Mouse (Mus musculus) granulocyte monocyte progenitor cell, adult 5-6 weeks (primary cell): ENCODE results near the gene Sox13. TPM values are rescaled to one million over a fixed set of nuclear protein-coding genes. Genes with fewer than 3 reads are reported as not detected.

Experiments used
- ATAC-seq: replicated peaks from 2 replicates; pipeline ENCODE4 v1.8.0; 2016; ENCODE audit warnings: mild to moderate bottlenecking, moderate TSS enrichment, inconsistent platforms; ENCODE audit not compliant: poor library complexity, severe bottlenecking
- total RNA-seq, 2 experiments: library from RNA; stranded (forward) in 1 of 2; stranded (reverse) in 1 of 2; fragments of 200-712, 200-1000 nt in 1 of 2; fragments of >200 nt in 1 of 2; fragmentation: Nextera tagmentation in 1 of 2; gene quantifications; 2 replicates each; pipeline ENCODE4 v1.2.3; 2014 to 2017

Sox13 gene
- total RNA-seq, 2 experiments from 2014 or later, result 4.2 to 4.8 TPM

DNA sequence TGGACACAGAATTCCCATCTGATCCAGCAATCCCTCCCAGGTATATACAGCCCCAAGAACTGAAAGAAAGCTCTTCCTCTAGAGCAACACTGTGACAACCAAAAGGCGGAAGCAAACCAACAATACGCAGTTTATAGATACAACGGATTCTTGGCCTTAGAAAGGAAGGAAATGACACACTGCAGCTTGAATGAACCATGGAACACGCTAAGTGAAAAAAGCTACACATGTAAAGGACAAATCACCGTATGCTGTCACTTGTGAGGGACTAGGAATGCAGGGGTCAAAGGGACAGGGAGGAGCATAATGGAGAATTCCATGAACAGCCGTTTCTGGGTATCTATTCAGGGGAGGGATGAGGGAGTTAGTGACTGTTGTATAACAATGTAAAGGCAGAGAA, 16.7 kb downstream of the Sox13 start:
- no peak for ATAC-seq

DNA sequence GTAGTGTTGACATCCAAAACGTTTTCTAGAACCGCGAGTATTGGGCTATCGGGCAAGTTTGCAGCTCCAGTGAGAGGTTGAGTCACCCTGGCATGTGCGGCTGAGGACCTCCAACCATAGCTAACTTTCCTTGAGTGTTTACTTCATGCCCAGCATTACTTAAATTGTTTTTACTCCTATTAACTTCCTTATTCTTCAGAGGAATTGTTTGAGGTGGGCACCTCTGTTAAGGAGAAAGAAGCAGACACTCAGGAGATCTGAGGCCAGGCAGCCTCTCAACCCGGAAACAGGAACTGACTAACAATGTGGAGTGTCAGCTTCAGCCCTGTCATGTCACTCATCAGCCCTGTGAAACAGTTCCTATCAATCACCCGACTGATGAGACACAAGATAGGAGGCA, 17.6 kb downstream of the Sox13 start:
- peak; percentile 33 for ATAC-seq

DNA sequence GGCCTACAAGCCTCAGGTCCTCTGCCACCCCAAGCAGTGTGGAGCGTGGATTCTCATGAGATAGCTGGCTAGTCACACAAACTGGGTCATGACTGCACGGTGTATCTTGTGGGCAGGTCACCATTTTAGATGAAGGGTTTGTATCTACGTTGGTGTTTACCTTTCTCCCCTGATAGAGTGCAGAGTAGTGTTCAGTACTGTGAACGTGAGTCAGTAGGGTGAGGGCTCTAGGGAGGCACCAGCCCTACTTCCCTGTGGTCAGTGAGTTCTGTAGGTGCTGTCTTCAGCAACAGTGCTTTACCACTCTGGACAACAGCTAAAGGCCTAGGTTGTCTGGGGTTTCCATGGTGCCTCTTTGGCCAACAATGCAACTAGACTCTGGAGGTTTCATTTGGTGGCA, 20.2 kb downstream of the Sox13 start:
- ATAC-seq, result no peak

DNA sequence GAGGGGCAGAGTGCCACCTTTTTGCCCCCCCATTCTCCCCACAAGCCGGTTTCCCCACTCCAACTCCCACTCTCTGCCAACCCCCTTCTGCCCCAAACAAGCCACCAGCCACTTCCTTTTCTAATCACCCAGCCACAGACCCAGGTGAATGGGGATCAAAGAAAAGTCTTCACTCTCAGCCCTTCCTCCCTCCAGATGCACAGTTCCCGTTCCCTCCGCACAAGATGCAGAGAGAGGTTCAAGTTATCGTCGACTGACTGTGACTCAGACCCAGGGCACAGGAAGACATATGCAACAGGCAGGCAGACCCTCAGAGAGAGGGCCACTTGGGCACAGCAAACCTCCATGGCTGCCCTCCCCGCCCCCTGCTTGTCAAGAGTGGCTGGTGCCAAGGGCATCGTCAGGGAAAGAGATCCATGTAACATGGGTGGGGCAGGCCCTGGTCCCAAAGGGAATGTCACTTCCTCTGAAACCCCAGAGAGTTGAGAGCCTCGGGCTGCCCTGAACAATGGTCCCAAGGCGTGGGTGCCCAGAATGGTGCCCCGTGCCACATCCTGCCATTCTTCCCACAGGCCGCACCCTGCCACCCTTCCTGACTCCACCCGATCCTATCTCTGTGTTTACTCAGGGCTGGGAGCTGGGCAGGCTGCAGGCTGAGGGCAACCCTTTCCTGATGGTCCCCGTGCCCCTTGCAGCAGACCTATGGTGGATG, 24.0 kb downstream of the Sox13 start:
- ATAC-seq, result peak; percentile 27

DNA sequence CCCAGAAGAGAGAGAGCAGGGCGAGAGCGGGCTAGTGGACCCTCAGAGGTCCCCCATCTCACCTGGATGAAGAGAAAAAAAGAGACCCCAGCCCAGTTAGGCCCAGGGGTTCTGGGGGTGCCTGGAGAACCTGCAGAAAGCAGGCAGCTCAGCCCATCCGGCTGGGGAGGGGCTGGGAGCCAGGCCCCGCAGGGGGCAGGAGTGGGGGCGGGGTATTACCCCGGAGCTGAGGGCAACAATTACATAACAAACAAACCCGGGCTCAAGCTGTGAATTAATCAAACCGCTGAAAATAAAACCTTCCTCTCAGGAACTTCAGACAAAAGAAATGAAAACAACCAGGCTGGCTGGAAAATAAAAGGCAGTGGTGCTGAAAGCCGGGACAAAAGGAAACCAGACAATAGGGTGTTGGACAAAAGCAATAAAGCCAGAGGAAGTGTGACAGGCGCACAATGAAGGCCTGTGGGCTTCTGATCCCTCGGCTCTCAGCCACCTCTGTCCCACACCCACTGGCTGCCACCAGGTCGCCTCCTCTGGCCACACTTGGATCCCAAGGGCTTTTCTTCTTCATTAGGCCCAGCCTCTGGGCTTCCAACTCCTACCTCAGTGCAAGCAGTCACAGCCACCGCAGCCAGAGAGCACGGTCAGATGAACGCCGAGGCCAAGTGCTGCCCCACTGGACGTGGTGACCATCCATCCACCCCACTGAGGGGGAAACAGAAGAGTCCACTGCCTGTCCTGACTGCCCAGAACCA, 26.5 kb downstream of the Sox13 start:
- ATAC-seq, result no peak

DNA sequence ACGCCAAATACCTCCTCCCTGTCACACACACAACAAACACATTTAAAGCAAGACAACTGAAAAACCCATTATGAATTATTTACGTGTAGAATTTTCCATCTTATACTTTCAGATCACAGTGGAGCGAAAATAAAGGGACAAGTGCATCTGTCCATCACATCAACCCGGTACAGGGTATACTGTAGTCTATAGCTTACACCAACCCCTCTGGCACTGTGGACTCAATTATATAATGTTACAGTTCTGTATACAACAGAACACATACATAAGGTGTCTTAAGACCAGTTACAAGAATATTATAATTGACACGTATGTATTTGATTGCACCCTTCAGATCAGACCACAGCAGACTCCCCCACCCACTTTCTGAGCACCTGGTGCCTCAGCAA, 27.1 kb downstream of the Sox13 start:
- no peak for ATAC-seq

DNA sequence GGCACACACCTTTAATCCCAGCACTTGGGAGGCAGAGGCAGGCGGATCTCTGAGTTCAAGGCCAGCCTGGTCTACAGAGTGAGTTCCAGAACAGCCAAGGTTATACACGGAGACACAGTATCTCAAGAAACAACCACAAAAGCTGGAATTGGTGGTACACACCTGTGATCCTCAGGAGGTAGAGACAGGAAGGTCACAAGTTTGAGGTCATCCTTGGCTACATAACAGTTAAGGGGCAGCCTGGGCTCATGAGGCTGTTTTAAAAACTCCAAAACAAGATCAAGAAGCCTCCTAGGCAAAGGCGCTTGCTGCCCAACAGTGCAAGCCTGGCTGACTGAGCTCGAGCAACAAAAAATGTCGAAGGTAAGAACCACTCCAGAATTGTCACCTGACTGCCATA, 27.5 kb downstream of the Sox13 start:
- ATAC-seq, result no peak

DNA sequence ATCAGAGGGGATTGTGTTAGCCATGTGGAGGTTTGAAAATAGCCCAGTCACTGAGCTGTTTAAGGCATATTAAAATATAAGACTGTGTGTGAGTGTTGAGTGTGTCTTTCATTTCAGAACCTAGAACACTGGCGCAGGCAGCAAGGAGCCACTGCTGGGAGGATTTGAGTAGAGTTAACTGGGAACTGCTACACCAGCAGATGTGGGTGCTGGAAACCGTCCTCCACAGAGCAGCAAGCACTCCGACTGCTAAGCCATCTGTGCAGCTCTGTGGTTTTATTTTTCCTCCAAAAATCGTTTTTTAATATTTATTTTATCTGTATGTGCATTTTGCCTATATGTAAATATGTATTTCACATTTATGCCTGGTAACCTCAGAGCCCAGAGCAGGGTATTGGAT, 29.5 kb downstream of the Sox13 start:
- no peak for ATAC-seq

DNA sequence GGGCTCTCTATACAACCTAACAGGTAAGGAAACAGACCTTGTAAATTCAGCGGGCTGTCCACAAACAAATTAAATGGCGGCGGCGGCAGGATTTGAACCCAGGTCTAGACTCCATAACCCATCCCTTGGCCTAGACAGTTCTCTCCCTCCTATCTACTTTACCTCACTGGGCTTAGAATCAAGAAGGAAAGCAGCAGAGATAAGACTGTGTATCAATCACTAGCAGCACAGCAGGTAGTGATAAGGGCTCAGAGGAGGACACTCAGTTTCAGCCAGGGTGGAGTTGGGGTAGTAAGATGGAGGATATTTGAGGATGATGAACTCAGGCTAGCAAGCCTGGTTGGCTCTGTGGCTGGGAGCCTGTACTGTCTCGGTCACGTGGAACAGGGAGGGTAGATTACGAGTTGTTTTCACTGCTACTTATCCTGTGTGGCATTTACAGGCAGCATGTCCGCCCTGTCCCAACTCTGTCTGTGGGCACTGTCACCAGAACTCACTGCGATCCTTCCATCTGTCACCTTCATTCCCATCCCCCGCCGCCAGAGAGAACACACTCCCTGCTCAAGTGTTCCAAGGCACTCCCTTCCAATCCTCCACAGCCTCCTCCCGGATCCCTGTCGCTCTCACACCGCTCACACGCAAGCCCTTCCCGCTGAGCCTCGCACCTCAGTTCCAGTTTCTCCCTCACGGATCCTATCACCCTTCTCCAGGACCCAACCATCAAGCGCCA, 36.5 kb downstream of the Sox13 start:
- no peak for ATAC-seq

DNA sequence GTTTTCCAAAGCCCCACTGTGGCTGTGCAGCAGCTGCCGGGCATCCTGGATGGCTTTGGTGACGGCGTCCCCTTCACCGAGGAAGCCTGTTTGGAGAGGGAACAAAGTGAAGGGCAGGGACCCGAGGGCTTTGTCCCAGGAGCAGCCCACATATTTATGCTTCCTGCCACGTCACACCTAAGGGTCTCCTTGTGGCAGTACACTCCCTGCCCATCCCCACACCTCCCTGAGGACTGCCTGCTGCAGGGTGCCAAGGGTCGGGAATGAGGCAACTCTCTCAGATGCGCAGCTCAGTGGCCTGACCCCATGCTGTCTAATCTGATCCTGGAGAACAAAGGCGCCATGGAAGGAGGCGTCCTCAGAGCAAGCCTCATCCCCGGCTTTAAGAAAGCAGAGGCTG, 38.0 kb downstream of the Sox13 start:
- ATAC-seq, result no peak

DNA sequence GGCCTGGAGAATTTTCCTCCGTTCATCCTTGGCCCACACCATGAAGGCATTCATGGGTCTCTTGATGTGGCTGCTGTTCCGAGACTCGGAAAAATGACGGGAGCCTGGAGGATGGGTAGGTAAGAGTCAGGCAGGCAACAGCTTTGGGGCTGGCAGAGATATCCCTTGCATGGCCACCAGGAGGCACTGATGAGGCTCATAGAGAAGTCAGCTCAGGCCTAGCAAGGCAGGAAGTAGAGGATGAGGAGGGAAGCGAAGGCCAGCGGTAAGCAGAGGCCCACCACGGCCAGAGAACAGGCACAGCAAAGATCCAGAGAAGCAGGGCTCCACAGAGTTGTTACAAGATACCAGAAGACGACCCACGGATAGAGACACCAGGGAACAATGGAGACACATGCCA, 38.7 kb downstream of the Sox13 start:
- ATAC-seq, result peak; percentile 80

DNA sequence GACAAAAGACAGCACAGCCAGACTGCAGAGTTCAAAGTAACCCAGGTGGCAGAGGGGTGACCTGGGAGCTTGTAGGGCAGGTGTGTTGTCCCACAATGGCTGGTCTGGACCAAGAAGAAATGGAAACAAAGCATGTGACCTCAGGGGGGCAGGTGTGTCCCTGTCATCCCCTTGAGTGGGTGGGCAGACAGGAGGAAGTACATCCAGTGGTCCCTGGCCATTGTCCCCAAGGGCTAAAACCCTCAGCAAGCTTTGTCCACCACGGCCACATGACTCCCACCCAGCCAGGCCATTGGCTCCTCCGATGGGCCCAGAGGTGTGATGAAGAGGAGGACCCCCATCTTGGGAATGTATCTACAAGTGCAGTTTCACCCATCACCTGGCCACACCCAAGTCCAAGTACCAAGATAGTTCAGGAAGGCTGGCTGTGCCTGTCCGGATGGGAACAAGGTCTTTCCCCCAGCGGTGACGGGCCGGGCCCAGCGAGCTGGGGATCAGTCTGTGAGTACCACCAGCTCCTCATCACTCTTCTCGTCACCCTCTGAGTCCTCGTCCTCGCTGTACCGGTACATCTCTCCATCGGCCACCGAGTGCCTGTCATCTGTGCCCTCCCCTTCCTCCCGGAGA, 40.9 kb downstream of the Sox13 start:
- ATAC-seq, result no peak

DNA sequence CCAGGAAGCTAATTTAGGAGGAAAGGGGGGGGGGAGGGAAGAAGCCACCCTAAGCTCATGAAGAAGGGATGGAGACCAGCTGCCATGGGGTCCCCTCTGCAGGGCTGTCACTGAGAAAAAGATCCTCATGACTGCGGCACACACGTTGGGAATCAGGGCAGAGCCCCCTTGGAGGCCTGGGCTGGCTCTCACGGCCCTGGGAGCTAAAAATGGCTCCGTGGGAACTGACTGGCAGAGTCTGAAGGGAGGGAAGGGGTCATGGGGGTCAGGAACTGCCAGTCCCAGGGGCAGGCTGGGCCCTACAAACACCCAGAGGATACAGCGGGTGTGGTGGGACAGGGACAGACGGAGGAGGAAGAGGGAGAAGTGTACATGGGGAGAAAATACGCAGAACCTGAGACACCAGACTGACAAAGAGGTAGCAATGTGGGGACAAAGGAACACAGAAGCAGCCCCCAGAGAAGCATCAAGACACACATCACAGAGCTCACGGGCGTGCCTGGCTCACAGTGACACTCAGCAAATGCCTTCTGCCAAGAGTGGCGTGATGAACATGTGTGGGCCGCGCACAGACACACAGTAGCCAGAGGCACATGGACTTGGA, 41.5 kb downstream of the Sox13 start:
- no peak for ATAC-seq

DNA sequence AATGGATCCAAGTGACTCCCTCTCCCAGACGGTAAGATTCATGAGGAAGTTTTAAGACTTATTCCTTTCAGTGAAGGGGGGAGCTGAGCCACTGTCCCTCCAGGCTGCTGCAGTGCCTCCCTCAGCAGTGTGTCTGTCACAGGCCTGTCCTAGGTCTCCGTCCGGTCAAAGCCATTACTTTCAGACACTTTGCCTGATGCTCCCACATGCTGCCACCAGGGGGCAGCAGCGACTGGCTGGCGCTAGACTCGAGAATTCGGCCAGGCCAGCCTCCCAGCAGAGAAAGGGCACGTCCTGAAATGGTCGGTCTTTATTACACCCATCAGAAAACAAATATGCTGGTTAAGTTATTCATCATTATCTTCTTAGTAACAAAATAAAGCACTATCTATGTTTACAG, 42.2 kb downstream of the Sox13 start:
- peak; percentile 65 for ATAC-seq

DNA sequence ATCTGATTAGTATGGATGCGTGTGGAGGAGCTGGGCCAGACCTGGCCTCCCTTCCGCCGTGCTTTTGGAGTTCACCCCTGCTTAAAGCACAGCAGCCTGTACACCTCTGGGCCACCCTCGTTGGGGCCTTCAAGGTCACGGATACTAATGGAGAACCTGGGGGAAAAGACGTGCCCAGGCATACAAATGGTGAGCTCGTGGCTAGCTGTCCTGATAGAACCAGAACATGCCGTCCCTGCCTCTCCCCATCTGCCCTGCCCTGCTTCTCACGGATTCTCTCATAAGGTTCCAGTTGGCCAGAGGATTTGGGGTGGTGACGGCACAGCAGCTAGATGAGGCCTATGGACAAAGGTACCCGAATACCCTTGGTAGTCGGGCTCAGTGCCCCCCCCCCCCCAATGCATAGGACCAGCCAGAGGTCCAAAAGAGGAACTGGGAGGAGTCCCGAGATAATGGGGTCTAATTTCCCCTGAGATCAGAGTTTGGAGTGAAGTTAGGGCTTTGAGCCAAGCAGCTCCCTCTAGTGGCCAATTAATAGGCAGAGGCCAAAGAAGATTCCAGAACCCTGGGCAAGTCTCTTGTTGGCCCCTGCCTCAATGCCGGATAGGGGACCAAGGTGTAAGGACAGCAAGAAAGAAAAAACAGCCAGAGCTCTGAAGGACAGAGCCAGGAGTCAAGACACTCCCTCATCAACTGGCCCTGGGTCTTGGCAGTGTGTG, 43.7 kb downstream of the Sox13 start:
- ATAC-seq, result peak; percentile 56

DNA sequence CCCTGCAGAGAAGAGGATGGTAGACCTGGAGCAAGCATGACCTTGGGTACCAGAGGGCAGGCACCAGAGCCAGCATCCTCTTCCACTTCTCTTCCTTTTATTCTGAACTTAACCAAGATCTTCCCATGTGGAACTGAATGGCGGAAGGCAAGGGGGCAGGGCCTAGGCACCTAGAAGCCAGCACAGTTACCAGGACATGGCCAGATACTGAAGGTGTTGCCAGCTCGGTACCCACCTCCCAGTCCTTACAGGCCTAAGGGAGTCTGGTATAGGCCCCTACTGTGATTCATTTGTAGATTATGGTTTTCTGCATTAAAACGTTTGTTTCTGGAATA, 44.2 kb downstream of the Sox13 start:
- ATAC-seq, result no peak

DNA sequence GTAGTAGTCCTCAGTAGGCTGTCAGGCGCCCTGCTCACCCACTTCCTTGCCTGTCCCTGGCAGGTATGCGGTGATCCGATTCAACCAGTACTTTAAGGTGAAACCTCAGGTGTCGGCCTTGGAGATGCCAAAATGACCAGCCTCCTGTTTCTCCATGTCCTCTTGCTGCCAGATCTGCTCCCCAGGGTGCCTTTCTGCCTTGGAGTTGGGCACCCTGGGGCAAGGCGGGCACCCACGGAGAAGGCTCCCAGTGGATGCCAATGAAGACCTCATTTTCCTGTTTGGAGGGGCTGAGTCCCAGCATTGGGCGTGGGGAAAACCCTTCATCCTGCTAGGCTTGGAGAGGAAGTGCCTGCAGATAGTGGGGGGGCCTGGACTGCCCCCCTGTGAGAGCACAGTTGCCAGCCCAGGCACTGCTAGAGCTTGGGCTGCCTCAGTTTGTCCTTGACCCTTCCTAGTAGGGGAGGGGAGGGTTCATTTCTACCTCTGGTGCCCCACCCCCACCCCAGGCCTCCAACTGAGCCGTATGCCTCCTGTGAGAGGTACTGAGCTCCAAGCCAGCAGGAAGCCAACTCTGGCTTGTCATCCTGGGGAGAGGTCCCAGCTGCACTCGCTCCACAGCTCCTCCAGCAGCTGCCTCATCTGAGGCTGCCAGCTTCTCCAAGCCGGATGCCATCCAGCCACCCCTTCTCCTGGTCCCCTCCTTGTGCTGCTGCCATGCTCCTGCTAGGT, 44.8 kb downstream of the Sox13 start:
- no peak for ATAC-seq

DNA sequence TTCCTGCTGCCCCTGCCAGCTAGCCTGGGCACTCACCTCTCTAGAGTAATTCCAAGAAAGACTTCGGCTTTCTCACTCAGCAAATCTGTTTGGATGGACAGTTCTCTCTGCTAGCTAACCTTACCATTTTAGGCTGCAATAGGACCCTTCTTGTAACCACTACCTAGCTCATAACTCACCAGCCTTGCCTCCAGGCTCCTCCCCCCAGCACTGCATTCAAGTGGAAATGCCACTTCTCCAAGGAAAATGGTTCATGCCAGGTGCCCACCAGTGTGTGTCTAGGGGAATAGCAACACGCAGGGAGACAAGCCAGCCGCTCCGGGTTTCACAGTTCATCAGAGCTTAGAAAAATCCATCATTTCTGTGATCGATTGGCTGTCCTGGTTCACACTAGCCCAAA, 46.6 kb downstream of the Sox13 start:
- no peak for ATAC-seq

DNA sequence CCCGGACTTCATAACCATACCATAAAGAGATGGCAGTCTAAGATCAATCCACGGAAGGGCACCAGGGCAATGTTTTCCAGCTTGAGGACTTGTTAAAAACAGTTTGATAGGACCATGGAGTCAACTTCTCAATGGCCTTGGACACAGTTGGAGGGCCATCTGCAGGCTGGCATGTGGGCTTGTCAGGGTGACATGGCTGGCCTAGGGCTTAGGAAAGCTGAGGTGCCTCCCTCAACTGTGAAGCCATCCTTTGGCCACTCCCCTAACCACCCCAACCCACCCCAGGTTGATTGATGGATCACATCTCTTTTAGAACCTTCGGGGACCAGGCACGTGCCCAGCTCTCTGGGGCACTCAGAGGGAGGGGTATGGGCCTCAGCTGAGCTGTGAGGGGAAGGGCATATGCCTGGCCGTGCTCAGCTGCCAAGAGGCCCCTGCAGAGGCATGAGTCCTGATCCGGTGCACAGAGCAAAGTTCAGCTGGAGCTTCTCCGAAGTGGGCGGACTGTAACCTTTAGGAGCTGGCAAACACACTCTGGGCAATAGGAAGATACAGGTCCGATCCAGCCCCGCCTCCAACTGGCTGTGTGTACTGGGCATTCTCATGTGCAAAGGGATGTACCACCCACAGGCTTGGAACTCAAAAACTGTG, 48.4 kb downstream of the Sox13 start:
- no peak for ATAC-seq
